Mouse (Mus musculus): ENCODE measurements around the gene Gnpat.

The Gnpat gene

GRCm38 (mm10) chr8:124910349-124910748 is 47.5 kb downstream of the Gnpat start:
- DNase-seq, result no peak

GRCm38 (mm10) chr8:124911938-124912872 is 49.4 kb downstream of the Gnpat start:
- DNase-seq, result no peak

GRCm38 (mm10) chr8:124914061-124914460 is 51.2 kb downstream of the Gnpat start:
- no peak for DNase-seq

GRCm38 (mm10) chr8:124917741-124918484 is 55.1 kb downstream of the Gnpat start:
- no peak for DNase-seq

- DNase-seq, result no peak
Measured at GRCm38 (mm10) chr8:124921369-124922279, 58.8 kb downstream of the Gnpat start.

GRCm38 (mm10) chr8:124922490-124923089 is 59.8 kb downstream of the Gnpat start:
- DNase-seq, result no peak

GRCm38 (mm10) chr8:124923971-124924652 is 61.3 kb downstream of the Gnpat start:
- DNase-seq, result no peak

- DNase-seq, result peak; percentile 33
Measured at GRCm38 (mm10) chr8:124925544-124926266, 62.9 kb downstream of the Gnpat start.

- no peak for DNase-seq
Measured at GRCm38 (mm10) chr8:124926351-124926771, 63.5 kb downstream of the Gnpat start.

- DNase-seq, result no peak
Measured at GRCm38 (mm10) chr8:124929006-124929405, 66.2 kb downstream of the Gnpat start.

- no peak for DNase-seq
Measured at GRCm38 (mm10) chr8:124930086-124930485, 67.3 kb downstream of the Gnpat start.

GRCm38 (mm10) chr8:124930649-124931048 is 67.8 kb downstream of the Gnpat start:
- DNase-seq, result no peak

- DNase-seq, result no peak
Measured at GRCm38 (mm10) chr8:124932435-124932834, 69.6 kb downstream of the Gnpat start.

- DNase-seq, result no peak
Measured at GRCm38 (mm10) chr8:124935116-124935515, 72.3 kb downstream of the Gnpat start.

- DNase-seq, result no peak
Measured at GRCm38 (mm10) chr8:124936699-124937098, 73.9 kb downstream of the Gnpat start.

- no peak for DNase-seq
Measured at GRCm38 (mm10) chr8:124937293-124937692, 74.5 kb downstream of the Gnpat start.
